Mouse (Mus musculus) adrenal gland (tissue): ENCODE measurements around the gene Rhof.

ENCODE experiments used
- intact Hi-C: fragments of 180-260 bp; cut with DNase I; formaldehyde crosslinking; loops from one replicate; pipeline ENCODE4 v1.15.1; 2025

The Rhof gene

DNA sequence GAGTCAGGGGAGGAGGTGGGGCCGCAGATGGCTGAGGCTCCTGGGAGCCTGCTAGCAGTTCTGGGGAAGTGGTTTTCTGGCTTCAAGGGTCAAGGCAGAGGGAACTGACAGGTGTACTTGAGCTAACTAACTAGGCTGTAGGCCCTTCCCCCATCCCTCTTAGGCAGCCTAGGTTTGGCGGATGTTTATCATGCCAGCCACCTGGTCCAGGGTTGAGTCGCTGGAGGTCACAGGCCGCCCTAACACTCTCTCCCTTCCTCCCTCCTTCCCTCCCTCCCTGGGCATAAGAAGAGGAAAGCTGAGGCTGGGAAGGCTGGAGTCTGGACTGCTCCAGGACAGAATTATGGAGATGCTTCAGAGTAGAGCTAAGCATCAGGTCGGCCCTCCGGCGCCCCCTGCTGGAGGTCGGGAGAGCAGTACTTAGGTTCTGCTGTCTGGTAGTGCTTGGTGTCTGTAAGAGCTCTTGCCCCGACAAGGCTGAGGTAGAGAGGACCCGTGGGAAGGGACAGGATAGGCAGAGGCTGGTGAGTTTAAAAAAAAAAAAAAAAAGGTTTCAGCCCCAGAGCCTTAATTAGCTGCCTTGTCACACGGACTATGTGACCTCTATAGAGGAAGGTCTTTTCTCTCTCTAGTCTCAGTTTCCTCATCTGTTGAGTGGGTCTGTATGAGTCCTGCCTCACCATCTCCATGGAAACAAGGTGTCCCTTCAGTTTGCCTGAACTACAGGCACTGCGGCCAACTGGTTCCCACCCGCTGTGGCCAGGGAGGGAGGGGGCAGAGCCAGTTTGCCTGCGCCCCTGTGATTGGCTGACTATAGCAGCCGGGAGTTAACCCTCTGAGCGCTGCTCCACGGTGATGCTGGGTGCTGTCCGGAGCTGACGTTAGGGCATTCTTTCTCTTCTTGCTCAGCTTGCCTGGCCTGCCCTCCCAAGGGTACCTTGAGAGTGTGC lies 17.2 kb upstream of the Rhof start:
- intact Hi-C loops, result loop anchor here (2.0 kb wide), 1 partner anchor 17 kb away; the partner anchor contains the start of gene Rhof

DNA sequence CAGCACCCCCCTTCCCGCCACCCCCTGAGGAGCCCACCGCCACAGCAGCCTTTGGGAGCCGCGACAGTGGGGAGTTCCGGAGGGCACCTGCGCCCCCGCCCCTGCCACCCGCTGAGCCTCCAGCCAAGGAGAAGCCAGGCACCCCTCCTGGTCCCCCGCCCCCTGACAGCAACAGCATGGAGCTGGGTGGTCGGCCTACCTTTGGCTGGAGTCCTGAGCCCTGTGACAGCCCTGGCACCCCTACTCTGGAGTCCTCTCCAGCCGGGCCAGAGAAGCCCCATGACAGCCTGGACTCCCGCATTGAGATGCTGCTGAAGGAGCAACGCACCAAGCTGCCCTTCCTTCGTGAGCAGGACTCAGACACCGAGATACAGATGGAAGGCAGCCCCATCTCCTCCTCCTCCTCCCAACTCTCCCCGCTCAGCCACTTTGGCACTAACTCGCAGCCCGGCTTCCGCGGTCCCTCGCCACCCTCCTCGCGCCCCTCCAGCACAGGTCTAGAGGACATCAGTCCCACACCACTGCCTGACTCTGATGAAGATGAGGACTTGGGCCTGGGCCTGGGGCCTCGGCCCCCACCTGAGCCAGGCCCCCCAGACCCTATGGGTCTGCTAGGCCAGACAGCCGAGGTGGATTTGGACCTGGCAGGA lies 15.7 kb upstream of the Rhof start:
- intact Hi-C loops, result loop anchor here (2.0 kb wide), 1 partner anchor 15 kb away; the partner anchor contains the start of gene Rhof

DNA sequence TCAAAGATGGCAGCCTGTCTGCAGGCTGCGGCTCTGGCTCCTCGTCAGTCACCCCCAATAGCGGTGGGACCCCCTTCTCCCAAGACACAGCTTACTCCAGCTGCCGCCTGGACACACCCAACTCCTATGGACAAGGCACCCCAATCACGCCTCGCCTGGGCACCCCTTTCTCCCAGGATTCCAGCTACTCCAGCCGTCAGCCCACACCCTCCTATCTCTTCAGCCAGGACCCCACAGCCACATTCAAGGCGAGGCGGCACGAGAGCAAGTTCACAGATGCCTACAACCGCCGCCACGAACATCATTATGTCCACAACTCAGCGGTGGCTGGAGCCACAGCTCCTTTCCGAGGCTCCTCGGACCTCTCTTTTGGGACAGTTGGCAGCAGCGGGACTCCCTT lies 15.1 kb upstream of the Rhof start:
- intact Hi-C loops, result no loop called here

DNA sequence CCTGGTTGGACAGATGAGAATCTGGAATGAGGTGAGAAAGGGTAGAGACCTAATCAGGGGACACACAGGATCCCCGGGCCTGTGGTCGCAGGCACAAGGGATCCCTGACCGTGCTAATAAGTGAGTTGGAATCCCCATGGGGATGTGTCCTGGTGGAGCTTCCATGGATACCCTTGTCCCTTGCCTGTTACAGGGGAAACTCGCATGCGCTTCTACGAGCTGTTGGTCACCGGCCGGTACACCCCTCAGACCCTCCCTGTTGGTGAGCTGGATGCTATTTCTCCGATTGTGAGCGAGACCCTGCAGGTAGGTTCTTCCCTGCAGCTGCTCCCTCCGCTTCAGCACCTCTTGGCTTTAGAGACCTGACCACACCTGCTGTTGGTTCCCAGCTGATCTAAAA lies 13.9 kb upstream of the Rhof start:
- intact Hi-C loops, result no loop called here

DNA sequence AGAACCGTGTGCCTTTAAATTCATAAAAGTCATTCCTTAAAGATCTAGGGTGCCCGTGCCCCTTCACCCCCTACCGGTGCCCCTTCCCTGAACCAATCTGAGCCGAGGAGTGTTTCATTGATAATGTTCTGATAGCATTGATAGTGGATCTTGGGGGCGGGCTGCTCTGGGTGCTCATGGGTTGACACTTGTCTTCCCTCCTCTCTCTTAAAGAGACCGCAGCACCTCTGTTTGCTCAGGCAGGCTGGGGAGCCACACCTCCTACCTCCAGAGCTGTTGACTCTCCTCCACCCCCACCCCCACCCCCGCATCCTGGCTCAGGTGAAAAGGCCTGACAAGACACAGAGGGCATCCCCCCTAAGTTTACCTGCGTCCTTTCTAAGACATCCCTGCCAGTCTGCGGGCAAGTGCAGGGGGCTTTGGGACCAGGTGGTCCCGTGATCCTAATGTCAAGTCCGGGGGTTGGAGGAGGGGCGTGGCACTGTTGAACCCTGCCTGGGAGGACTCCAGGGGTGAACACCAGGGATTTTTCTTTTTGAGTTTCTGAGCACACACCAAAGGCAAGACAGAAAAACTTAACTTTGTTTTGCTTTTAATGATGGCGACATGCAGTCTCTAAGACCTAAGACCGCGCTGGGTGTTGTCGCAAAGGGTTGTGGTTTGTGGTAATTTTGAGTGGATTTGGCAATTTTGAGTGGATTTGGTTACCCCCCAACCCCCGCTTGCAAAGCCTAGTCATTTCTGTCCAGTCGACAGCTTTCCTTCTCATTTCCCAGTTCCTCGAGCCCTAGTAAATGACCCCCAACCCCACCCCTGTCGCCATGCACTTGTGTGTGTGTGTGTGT lies 12.5 kb upstream of the Rhof start:
- intact Hi-C loops, result no loop called here

DNA sequence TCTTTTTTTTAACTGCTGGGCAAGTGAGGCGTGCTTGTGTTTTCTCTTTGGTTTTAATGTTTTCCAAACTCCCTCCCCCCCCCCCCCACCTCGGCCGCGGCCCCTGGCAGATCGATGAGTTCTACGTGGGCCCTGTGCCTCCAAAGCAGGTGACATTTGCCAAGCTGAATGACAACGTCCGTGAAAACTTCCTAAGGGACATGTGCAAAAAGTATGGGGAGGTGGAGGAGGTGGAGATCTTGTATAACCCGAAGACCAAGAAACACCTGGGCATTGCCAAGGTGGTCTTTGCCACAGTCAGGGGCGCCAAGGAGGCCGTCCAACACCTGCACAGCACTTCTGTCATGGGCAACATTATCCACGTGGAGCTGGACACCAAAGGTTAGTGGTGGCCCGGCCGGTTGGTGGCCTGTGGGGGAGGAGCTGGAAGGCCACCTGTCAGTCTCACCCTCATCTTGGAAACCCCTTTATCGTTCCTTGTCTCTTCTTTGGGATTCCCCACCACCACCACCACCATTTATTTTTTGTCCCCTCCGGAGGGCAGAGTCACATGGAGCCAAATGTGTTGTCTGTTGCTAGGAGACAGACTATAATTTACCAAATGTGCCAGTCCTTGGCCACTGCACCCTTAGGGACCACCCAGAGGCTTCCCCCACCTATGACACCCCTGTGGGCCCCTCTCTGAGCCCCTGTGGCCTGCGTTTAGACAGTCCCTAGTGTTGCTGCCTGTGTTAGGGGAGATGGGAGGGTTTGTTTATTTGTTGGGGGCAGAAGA lies 11.7 kb upstream of the Rhof start:
- intact Hi-C loops, result no loop called here

DNA sequence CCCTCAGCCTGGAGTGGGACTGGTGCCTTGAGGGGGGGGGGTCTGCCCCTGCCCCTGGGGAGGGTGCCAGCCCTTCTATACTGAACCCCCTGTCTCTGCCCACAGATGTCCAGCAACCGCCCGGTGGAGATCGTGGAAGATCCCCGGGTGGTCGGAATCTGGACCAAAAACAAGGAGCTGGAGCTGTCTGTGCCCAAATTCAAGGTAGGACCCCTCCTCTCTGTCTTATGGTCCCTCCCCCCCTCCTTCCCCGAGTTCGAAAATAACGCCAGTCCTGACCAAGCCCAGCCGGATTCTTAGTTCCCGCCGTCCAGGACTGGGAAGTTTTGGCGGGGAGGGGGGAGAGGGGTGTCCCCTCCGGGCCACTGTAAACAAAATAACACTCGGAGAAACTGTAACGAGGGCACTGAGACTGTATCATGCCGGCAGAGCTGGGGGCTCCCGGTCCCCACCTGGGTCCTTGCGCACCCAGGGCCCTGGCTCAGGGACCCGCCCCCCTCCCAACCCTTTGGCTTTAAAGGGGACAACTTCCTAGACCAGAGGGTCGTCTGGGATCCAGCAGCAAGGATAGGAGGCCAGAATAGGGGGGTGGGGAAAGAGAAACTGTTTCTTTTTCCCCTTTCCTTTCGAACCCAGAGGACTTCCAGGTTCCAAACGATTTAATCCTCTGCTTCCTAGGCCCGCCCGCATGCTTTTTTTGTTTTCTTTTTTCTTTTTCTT lies 10.9 kb upstream of the Rhof start:
- intact Hi-C loops, result no loop called here

DNA sequence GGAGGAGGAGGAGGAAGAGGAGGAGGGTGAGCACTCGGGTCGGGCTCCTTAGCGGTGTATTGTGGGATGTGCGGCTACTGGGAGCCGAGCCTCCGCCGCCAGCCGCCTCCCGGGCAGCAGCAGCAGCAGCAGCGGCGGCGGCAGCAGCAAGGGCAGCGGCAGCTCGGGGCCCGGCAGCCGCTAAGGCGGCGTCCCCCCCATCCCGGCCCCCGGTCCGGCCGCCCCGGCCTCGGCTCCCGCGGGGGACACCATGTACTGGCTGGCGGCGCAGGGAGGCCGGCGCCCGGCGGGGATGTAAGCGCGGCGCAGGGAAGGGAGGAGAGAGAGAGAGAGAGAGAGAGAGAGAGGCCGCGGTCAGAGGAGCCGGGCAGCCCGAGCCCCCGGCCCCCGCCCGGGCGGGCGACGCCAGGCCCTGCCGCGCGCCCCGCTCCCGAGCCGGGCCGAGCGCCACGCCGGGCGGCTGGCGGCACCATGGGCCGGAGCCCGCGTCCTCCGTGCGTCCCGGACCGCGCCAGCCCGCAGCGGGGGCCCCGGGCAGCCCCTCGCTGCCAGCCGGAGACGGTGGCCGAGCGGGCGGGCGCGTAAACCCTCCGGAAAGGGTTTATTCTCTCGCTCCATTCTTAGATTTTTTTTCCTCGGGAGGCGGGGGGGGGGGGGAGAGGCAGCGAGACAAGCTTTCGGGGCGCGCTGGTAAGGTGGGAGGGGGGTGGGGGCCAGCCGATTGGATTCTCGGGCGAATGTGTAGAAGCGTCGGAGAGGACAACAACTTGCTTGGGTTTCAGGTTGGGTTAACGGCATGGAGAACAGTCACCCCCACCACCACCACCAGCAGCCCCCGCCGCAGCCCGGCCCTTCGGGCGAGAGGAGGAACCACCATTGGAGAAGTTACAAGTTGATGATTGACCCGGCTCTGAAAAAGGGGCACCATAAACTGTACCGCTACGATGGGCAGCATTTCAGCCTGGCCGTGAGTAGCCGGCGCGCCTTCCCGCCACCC lies 10.0 kb upstream of the Rhof start, which contains the start of gene Setd1b:
Gene Setd1b (plus strand): TSS at position 33 of the 997 bp plus-strand sequence.
- intact Hi-C loops, result no loop called here

DNA sequence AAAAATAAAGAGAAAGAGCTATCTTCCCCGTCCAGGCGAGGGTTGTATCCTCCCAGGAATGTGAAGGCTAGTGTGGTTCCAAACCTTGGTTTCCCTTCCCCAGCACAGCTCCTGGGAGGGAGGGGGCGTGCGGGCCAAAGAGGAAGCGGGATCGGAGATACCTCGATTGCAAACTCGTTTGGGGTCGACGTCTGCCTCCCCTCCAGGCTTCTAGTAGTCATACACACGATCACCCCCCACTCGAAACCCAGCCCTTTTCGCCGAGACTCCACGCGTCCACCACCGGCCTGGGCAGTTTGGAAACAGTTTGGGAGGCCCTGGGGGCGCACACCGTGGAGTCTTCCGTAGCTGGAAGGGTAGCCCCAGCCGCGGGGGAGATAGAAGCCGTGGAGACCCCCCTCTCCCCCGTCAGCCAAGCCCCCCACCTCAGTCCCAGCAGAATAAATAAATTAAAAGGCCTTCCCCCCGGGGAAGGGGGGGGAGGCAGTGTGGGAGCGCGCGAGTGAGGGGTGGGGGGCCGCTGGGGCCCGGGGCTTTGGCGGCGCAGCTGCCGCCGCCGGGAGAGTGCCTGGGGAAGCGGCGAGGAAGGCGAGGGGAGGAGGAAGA lies 9.2 kb upstream of the Rhof start:
- intact Hi-C loops, result no loop called here

DNA sequence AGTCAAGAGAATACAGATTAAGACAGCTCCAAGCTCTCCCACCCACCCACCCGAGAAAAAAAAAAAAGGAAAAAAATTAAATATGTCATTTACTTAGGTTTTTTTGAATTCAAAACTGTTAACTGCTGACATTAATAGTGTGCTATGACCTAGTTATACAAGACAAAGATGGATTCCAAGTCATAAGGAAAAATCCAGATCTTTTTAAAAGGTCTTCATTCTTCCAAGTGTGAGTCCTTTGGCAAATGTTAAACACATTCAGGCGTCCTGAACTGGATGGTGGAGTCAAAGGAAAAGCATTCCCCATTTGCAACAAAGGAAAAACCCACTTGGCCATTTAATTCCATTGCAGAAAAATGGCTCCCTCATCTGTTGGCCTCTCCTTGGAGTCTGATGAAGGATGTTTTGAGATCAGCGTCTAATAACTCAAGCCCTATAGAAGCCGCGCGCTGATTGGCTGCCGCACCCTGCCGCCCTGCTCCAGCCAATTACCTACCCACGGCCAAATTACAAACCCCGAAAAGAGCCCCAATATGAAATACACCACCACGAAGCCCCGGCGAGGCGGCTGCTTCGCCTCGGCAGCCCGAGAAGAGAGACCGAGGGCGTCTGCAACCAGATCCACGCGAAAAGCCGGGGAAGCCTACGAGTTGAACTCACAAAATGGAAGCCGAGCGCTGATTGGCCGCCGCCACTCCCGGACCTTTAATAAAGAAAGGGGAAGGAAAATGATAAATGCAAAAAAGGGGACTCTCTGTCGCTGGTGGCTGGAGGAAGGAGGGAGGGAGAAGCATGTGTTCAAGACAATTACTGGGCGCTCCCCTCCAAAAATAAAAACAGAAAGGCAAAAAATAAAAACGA lies 8.4 kb upstream of the Rhof start:
- intact Hi-C loops, result no loop called here

DNA sequence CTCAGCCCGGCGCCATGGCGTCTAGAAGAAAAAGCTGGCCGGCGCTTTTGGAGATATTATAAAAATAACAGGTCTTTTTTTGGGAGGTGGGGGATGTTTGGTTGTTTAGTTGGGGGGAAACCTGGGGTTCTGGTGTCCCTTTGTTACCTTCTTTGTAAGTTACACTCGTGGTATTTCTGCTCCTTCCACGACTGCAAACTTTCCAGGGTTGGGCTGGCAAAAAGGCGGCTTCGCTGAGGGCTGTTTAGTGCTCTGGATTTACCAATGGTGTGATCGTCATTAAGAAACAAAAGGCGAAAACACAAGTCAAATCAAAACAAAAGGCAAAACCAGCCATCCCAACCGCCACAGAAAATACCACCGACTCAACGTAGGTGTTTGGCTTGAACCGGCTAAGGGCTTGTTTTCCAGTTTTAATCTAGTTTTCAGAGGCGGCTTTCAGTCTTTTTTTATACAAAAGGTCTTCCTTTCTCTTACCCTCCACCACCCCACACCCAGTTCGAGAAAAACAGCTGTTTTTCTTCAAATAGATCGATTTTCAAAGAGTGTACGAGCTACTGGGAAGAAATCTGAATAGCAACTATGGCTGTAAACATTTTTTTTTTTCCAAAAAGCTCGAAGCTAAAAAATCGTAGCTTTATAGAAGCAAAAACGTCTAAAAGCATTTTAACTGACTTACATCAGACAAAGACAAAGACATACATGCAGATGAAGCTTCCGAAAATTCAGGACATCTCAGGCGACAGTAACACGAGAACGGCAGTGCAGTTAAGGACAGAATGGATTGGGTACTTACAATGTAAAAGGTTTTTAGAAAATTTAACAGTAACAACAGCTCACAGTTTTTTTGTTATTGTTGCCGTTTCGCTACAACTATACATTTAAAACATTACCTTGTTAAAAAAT lies 7.5 kb upstream of the Rhof start:
- intact Hi-C loops, result no loop called here

DNA sequence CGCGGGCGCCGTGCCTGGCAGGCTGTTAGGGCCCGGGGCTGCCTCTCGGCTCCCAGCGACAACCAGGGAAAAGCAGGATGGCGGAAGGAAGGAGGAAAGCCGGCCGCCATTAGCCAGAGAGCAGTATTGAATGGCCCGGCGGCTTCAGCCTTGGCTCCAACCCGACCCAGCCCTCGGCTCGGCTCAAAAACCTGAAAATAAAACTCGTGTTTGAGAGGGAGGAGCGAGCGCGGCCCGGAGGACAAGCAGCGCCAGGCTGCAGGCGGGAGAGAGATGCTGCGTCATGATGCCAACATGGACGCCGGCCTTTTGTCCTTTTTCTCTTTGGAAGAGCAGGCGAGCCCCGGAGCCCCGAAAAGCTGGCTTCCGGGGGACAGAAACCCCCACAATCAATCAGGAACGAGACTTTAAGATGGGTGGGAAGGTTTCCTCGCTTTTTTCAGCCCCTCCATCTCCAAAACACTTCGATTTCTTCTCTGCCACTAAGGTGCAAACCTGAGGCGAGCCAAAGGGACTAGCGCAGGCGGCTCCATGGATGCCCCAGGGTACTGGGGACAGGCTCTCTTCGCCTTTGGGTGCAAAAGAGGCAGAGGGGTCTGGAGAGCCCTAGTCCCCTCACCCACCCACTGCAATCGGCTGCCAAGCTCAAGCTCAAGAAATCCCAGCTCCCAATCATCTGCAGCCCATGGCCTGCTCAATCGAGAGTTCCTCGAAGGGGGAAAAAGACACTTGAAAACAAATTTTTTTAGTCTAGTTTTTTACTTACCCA lies 6.6 kb upstream of the Rhof start:
- intact Hi-C loops, result no loop called here

DNA sequence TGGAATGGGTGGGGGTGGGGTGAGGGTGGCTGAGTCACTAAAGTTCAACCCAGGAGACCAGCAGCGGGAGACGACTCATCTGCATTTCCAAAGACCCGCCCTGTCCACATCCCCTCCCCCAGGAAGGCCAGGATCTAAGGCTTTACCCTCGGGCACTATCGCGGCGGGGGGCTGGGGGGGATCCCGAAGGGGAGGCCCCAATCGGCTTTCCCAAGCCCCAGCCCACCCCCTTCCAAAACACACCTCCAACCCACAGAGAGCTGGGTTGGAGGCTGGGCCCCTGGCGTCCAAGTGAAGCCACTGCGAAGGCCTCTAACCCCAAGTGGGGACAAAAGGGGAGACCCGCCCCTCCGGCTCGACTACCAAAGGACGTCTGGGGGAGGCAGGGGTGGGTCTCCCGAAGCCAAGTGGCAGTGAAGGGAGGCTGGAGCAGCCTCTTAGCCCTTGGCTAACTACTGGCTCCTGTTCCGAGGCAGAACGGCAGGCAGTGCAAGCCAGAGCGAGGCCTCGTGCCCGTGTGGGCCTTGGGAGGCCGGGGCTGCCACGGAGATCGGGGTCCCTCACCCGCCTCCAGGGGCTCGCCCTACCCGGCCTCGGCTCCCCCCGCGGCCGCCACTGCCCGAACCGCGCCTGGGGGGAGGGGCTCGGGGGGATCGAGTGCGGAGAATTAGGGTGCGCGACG lies 5.9 kb upstream of the Rhof start:
- intact Hi-C loops, result no loop called here

DNA sequence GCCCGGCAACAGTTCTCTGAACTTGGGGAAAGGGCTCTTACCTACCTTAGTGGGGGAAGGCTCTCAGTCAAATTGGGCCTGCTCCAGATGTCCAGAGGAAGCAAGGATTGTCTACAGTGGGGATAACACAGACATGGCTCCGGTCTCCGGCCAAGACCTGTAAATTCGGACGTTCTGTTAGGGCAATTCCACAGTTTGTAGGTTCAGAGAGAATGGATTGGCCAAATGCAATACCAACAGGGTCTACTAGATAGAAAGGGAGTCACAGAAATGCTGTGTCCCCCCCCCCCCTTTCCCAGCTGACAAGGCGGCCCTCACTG lies 5.4 kb upstream of the Rhof start:
- intact Hi-C loops, result no loop called here
